Comparison of ENCODE assay signal across 7 mouse cellular contexts in the genomic region with DNA sequence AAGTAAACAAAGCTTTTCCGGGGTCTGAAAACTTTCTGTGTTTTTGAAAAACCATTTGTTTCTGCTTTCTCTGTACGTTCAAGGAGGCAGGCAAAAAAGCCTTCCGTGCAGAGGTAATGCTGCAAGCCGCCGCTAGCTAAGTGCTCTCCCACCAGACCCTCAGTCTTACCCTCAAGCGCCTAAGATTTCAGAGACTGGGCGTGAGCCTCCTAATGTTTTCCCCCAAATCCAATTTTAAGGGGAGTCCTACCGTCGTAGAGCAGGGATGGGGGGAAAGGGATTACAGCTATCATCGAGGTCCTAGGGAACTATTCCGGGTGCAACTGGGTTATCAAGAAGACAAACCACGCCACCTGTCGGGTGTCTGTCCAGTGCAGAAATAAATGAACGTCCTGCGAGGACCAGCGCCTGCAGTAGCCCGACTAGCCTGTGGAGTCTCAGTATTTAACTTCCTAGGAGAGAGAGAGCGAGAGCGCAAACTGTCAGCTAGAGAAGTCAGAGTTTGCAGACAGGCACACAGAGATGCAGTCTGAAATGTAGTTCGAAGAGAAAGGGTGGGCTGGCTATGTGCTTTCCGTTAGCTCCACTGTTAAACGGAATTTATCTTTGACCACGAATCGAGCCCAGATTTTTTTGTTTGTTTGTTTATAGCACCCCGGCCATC. TPM values are rescaled to one million over a fixed set of nuclear protein-coding genes. Genes with fewer than 3 reads are reported as not detected.
DNase-seq lines count a peak whose midpoint lies in the region; ATAC-seq lines count a peak whose summit lies in the region.

No protein-coding gene starts in this region.

- peak; percentile 30 for DNase-seq in adipocyte (ENCODE audit: low spot score)
- DNase-seq in gastrocnemius, postnatal 14 days = peak; percentile 69
- DNase-seq in limb, embryonic 10.5 days (ENCODE audit: low spot score) = peak; percentile 82
- DNase-seq in skeletal muscle tissue, adult 2 months (ENCODE audit: low read depth, low spot score) = peak; percentile 19

- H3K27me3 ChIP-seq in limb, embryonic 10.5 days (ENCODE audit: low read depth, poor library complexity, severe bottlenecking) = peaks cover 4% of the 10 kb centered on the region; the same call in 1 of the 2 replicates
- peaks cover 35% of the 10 kb centered on the region for H3K27me3 ChIP-seq in midbrain, embryonic 12.5 days

- H3K36me3 ChIP-seq in limb, embryonic 10.5 days = no peaks in the 10 kb centered on the region
- no peaks in the 10 kb centered on the region for H3K36me3 ChIP-seq in midbrain, embryonic 12.5 days

- 1% methylated on average over 25 of the region's 25 CpGs for WGBS in limb, embryonic 10.5 days
- WGBS in midbrain, embryonic 12.5 days = under 1% methylated on average over 25 of the region's 25 CpGs

- H3K27ac ChIP-seq in limb, embryonic 10.5 days = peak overlapping the region; percentile 86
- H3K27ac ChIP-seq in midbrain, embryonic 12.5 days (replicated peaks) = no peak overlapping the region

- peak overlapping the region; percentile 58; the same call in 1 of the 2 replicates for H3K9ac ChIP-seq in midbrain, embryonic 12.5 days (replicated peaks)

- peaks cover 39% of the 10 kb centered on the region for H3K4me1 ChIP-seq in limb, embryonic 10.5 days
- peaks cover 5% of the 10 kb centered on the region; the same call in 1 of the 2 replicates for H3K4me1 ChIP-seq in midbrain, embryonic 12.5 days

- H3K4me2 ChIP-seq in midbrain, embryonic 12.5 days (replicated peaks) = peak overlapping the region; percentile 90

- peak; percentile 90 for ATAC-seq in common myeloid progenitor, adult 5-6 weeks (replicated peaks; ENCODE audit: low read depth, poor library complexity, severe bottlenecking)
- peak; percentile 53 for ATAC-seq in inflammation-experienced regulatory T-cells, adult 6 months
- ATAC-seq in midbrain, embryonic 12.5 days (ENCODE audit: low FRiP score, low read depth) = peak; percentile 85

- no peaks in the 10 kb centered on the region for H3K9me3 ChIP-seq in limb, embryonic 10.5 days (replicated peaks)
- H3K9me3 ChIP-seq in midbrain, embryonic 12.5 days = no peaks in the 10 kb centered on the region

- intact Hi-C loops in gastrocnemius, postnatal 14 days (cut with DNase I; ENCODE audit: low total_unique reads) = loop anchor here (5.0 kb wide), 1 partner anchor 96 kb away; no protein-coding TSS in a partner anchor

- H3K4me3 ChIP-seq in limb, embryonic 10.5 days = peak overlapping the region; percentile 67
- H3K4me3 ChIP-seq in midbrain, embryonic 12.5 days = peak overlapping the region; percentile 51

RNA-seq across cellular contexts. Expression of a gene that starts 0.5 kb away (rescaled TPM):
- not detected in 2 replicates for total RNA-seq in common myeloid progenitor, adult 5-6 weeks (2017)
- total RNA-seq in gastrocnemius, postnatal 14 days (2021) = 10 to 100 TPM; 13.2 to 14.8 TPM
- polyA plus RNA-seq in inflammation-experienced regulatory T-cells, adult 6 months (2017; shearing (Covaris generic)) = not detected
- polyA plus RNA-seq in limb, embryonic 10.5 days (2016; fragmentation: Nextera tagmentation; extraction: Ambion mirVana) = 18.1 and 35.8 TPM in 2 replicates
- polyA plus RNA-seq in midbrain, embryonic 12.5 days (2016; fragmentation: Nextera tagmentation; extraction: Ambion mirVana) = 5.7 and 8.2 TPM in 2 replicates

RNA-seq across cellular contexts. Expression of a gene that starts 54.1 kb away (rescaled TPM):
- total RNA-seq in common myeloid progenitor, adult 5-6 weeks (2017) = 17.4 and 20.3 TPM in 2 replicates
- total RNA-seq in gastrocnemius, postnatal 14 days (2021) = 1 to 10 TPM; 8.0 to 8.6 TPM
- 1 to 10 TPM; 4.0 to 4.9 (median 4.7) TPM for polyA plus RNA-seq in inflammation-experienced regulatory T-cells, adult 6 months (2017; shearing (Covaris generic))
- polyA plus RNA-seq in limb, embryonic 10.5 days (2016; fragmentation: Nextera tagmentation; extraction: Ambion mirVana) = 2.5 and 3.5 TPM in 2 replicates
- 4.9 and 5.5 TPM in 2 replicates for polyA plus RNA-seq in midbrain, embryonic 12.5 days (2016; fragmentation: Nextera tagmentation; extraction: Ambion mirVana)

Comparison
In these comparisons a context has a peak if more than half of its experiments do, and no peak if none do; other contexts are left out.
1. DNase-seq: peak in every context shown above with its lines; median percentile 82 in limb, embryonic 10.5 days; 69 in gastrocnemius, postnatal 14 days; 30 in adipocyte; 19 in skeletal muscle tissue, adult 2 months.